Mouse (Mus musculus): ENCODE data around the gene Plcl2.

DNA sequence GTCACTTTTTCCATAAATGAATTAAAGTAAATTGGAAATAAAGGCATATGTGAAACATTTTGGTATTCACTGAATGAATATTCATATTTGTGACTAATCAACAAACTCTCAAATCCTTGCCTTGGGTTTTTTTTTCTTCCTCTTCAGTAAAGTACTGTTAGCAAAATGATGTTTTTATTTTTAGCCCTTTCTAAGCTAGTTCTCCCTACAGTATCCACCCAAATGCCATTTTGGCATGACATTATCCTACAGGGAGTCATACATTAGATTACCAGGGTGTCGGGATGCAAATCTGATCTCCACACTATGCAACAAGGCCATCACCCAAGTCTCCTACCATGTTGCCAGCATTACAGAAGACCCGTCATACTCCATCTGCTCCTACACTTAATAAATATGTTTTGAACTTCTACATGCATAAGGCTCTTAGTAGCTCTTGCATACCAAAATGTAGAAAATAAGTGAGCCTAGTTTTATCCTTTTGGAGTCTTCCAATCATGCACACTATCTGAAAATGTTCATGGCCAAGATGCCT lies 131.9 kb downstream of the Plcl2 start:
- TF ChIP-seq CTCF (conservative IDR thresholded peaks at IDR 0.05; ENCODE audit: insufficient read depth, insufficient read length, low read depth, low read length) (no peak), POLR2A (IDR thresholded peaks at IDR 0.05; ENCODE audit: low read depth, low read length) (no peak)

Measured in kidney, adult 2 months (tissue).